Mouse (Mus musculus) embryo, embryonic 10 days (tissue): ENCODE data around the gene Rassf5.
"Not testable (repeated sequence)": the region's sequence is repeated elsewhere in the genome, so short reads cannot be mapped to it uniquely, and the experiment has no call there.

Experiments used
- DNase-seq: peaks from one replicate; pipeline ENCODE4 v3.0.0-alpha.2; 2015; ENCODE audit warnings: low spot score

Gene Rassf5

DNA sequence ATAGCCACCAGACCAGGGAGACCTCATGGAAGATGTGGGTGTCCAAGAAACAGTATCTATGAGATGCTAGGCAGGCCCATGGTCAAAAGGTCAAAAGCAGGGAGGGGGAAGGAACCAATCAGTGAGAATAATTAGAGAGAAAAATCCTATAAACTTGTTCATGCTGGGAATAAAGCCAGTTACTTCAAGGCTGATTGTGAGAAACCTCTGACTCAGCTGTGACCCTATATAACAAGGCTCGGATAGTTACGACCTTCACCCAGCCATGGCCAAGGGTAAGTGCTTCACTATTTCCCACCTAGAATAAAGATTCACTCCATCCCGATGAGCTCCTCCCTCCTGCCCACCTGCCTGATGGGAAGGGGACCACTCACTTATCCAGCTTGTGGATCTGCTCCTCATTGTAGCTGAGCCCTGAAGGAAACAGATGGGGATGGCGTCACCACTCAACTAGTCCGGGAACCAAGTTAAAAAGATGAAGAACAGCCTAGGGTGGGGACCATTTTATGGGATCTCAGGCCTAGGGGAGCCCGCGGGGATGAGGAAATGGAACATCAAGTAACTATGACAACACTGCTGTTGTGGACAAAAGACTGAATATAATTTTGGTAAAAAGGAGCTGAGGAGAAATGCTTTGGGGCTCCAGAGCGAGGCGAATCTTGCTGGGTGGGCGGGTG lies 14.7 kb upstream of the Rassf5 start:
- no peak for DNase-seq

- DNase-seq = no peak
Observed at GRCm38 (mm10) chr1:131257288-131257687, 12.2 kb upstream of the Rassf5 start.

- not testable (repeated sequence) for DNase-seq
Observed at GRCm38 (mm10) chr1:131252516-131253250, 7.6 kb upstream of the Rassf5 start.

GRCm38 (mm10) chr1:131246433-131247395 lies 1.7 kb upstream of the Rassf5 start:
- peak; percentile 61 for DNase-seq

DNA sequence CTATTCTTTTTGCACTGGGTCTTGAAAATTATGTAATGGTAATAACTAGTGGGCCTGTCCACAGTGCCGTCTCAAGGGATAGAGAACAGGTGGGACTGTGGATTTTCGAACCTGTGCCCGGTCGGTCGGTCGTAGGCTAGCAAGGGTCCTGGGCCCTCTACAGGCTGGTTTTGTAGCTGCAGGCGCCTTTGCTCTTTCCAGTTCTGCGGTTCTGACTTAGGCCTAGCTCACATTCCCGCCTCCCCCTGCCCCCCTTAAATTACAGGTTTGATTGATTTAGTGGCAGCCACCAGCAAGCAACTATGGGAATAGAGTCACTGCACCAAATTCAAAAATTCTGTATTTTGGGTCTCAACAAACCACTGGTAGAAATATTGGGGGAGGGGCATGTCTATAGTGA lies 868 bp upstream of the Rassf5 start:
- peak; percentile 33 for DNase-seq

DNA sequence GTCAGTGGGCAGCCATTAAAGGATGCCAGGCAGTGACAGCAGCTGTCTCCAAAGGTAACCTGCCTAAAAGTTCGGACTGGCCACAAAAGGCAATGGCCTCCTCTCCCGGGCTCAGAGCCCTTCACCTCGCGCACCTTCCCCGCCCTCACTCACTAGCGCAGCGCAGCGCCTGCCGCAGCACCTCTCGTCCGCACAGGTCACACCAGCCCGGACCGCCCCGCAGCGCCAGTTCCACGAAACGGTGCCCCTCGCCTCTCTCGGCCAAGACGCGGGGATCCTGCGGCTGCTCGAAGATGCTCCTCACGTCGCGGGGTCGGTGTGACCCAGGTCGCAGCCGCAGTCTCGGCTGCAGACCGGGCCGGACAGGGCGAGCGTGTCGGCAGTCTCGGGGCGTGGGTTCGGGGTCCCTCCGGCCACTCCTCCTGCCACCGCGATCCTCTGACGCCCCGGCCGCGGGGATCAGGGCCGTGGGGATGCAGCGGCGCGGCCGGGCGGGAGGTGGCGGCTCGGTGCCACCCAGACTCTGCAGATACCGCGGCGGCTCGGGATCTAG lies 446 bp downstream of the Rassf5 start:
- DNase-seq = peak; percentile 14

- no peak for DNase-seq
Observed at GRCm38 (mm10) chr1:131242956-131243355, 2.1 kb downstream of the Rassf5 start.

- DNase-seq = no peak
Observed at GRCm38 (mm10) chr1:131239576-131240193, 5.4 kb downstream of the Rassf5 start.

DNA sequence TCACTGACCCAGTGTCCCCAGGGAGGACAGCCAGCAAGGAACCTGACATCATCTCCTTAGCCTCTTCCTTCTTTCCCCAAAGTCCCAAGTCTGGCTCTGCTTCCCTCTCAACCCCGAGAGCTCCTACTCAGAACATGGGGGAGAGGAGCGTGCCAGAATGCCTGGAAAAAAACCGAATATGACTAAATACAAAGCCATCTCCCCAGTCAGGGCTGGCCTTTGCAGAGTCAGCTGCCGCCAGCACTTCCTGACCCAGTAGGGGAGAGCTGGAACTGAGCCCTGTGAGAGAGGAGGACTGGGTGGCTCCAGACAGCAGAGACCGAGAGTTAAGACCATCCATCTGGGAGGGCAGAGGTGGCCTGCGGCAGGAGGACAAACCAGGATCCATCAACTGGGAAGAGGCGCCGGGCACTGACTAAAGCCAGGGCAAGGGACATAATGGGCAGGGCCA lies 6.1 kb downstream of the Rassf5 start:
- no peak for DNase-seq

GRCm38 (mm10) chr1:131236077-131236476 lies 9.0 kb downstream of the Rassf5 start:
- DNase-seq = no peak

- DNase-seq = no peak
Observed at GRCm38 (mm10) chr1:131233527-131233926, 11.5 kb downstream of the Rassf5 start.

- no peak for DNase-seq
Observed at GRCm38 (mm10) chr1:131228659-131229058, 16.4 kb downstream of the Rassf5 start.

GRCm38 (mm10) chr1:131228225-131228624 lies 16.8 kb downstream of the Rassf5 start:
- DNase-seq = no peak

- DNase-seq = no peak
Observed at GRCm38 (mm10) chr1:131224848-131225471, 20.1 kb downstream of the Rassf5 start.

GRCm38 (mm10) chr1:131223345-131223744 lies 21.7 kb downstream of the Rassf5 start:
- DNase-seq = no peak

DNA sequence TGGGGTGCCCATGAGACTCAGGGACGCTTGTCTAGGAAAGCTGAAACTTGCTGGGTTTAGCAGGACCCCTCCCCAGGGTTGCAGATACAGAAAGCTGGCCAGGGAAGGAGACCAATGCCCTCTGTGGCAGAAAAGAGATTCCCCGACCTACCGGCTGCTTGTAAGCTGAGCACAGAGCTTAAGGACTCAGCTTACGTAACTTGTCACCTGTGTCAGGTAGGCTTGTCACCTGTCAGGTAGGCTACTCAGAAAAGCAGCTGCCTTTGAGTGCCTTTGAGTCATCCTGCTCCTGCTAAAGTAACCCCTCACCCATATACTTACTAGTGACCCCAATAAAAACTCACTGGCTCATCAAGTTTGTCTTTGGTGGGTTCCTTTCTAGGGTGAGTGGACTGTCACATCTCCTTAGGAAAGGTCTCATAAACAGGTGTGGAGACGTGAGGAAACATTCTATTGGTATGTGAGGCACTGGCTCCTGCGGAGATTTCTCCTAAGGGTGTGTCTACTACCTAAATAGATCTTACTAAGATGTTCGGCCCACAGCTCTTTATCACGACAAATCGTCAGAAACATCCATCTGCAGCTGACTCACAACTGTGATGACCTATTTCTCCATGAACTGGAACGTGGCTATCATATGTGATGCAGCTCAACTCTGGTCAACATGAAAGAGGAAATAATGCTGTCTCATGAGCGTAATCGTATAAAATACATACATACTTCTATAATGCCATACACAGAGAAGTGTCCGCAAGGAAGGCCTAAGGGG lies 23.1 kb downstream of the Rassf5 start:
- DNase-seq = no peak

GRCm38 (mm10) chr1:131218933-131219332 lies 26.1 kb downstream of the Rassf5 start:
- no peak for DNase-seq

GRCm38 (mm10) chr1:131213361-131213760 lies 31.7 kb downstream of the Rassf5 start:
- DNase-seq = no peak

DNA sequence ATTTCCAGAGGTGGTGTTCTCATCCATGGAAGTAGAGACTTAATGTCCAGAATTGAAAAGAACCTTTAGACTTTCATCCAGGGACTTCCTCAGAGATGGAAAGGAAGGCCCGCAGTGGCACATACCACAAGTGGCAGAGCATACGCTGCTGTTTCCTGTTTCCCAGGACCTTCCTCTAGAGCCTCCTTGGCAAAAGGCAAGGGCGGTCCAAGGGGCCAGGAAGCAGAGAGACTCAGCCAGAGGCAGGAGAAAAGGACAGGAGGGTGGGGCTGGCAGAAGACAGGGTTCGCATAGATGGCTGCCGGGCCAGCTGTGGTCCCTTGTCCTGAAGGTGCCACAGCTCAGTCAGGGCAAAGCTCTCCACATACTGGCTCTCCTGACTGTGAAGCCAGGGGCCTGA lies 32.1 kb downstream of the Rassf5 start:
- no peak for DNase-seq

DNA sequence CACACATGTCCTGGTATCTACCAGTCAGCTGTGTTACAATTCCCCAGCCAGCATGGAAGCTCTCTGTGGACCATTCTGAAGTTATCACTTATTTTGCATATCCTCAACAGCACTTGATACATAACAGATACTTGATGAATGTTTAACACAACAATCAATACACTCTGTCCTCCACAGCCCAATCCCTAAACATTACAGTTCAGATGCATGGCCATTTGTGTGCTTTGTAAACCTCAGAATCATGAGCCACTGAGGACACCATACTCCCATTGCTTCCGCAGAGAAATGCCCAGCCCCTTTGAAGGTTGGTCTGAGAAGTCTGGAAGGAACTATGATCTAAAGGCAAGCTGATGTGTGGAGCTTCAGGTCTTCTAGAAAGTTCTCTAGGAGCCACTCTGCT lies 33.4 kb downstream of the Rassf5 start:
- no peak for DNase-seq
